Mouse (Mus musculus) cerebellum, postnatal 25 days (tissue): Measurements from ENCODE around the gene Manbal.
"Not testable (repeated sequence)": the region's sequence is repeated elsewhere in the genome, so short reads cannot be mapped to it uniquely, and the experiment has no call there.

Experiments used
- DNase-seq, 2 experiments: peaks; one replicate each; pipeline ENCODE4 v3.0.0; 2021; ENCODE audit warnings: mixed read lengths in 2 of 2

Gene Manbal

DNA sequence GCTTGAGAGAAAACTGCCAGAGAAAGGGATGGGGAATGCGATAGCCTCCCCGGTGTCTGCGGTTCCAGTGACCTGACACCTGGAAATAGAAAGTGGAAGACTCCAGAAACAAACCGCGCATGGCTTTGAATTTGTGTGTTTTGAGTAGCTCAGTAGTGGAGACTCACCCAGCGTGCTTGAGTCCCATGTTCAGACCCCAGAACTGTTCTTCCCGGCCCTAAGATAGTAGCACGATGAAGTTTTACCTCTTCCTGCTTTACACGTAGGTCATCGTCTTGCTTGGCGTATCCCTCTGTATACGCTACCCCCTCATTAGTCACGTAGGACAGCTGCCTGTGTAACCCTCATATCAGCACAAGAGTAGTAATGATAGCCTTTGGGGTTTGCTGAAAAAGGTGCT, 597 bp downstream of the Manbal start:
- DNase-seq: no peak

DNA sequence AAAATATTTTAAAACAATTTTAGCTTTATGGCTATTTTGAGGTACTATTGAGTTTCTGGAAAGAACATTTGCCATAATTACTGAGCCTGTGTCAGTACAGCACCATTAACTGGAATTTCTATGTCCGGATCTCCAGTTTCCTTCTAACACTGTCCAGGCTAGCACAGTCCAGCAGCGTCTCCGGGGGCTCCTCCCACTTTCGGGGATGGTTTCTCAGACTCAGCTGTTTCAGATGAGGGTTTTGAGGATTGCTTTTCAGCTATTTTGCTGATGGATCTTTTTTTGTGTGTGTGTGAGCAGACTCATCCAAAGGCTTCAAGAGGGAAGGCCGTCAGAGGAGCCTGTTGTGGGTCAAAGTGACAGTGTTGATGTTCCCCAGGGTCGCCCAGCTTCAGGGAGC, 4.3 kb downstream of the Manbal start:
- DNase-seq: no peak

DNA sequence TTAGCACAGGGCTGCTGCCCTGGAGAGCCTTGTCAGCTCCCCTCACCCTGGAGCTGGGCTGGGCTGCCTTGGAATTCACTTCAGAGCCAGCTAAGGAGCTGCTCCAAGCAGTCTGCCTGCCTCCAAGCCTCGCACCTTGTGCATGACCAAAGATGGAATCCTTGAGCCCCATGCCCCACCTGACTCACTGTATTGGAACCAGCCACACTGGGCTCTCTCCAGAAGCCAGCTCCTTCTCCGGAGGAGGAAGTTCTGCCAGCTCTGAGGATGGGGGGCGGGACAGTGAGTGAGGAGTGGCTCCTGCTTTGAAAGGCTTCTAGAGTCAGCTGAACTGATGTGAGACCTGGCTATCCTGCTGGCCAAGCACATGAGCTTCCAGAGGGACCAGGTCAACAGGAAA, 6.3 kb downstream of the Manbal start:
- DNase-seq: no peak

DNA sequence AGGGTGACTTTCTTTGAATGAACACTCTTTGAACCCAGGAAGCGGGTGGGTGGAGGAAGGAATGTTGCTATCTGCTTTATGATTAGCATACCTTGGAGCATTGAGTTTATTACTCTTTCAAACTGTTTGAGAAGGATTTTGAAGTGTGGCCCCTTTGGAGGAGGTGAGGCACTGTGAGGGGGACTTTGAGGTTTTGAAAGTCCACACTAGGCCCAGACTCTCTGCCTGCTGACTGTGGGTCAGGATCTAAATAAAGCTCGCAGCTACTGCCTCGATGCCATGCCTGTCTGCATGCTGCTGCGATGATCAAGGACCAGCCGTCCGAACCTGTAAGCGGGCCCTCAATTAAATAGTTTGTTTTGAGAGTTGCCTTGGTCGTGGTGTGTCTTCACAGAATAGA, 7.7 kb downstream of the Manbal start:
- no peak for DNase-seq

DNA sequence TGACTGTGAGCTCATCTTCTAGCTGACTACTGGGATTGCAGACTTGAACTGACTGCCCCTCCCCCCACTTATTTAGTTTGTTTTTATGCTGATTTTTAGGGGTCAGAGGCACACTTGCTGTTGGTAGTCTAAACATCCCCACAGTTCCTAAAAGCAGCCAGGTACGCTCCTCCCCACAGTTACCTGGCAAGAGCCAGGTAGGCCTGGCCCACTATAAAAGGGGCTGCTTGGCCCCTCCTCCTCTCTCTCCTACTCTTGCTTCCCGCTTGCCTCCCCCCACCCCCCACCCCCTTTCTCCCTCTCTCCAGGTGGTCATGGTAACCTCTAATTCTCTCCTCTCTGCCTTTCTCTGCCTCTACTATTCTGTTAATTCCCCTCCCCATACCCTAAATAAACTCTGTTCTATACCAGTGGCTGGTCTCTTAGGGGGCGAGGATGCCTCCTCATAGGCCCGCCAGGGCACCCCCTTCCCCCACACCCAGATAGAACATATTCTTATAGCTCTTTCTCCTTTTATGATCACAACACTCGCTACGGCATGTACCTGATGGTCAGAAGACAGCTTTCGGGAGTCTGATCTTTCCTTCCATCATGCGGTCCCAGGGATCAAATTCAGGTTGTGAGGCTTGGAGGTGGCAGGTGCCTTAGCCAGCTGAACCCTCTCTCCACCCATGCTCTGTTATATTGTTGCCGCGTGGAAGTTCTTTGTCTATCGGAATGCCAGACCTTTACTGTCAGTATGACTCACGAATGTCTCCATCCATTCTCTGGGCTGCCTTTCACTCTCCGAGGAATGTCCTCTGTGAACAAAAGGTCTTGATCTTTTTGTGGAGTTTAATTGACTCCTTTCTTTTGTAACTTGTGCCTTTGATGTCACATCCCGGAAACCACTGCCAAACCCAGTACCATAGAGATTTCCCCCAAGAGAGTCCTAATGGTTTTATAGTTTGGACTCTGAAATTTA, 8.7 kb downstream of the Manbal start:
- DNase-seq: no peak

DNA sequence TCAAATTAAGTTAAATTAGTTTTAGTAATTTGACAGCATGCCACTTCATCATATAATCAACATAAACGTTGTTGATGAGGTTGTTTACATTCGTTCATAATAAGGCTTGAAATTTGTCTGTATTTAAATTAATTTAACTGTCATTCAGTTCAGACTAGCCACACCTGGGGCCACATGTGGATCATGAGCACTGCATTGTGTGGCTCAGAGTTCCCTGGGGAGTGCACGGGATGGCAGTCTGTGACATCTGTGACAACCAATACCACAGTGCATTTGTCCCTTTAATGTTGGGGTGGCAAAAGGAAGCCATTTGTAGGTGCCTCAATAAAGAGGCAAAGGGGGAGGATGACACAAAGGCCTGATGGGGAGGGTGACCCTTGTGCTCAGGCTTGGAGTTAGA, 9.6 kb downstream of the Manbal start:
- no peak for DNase-seq

DNA sequence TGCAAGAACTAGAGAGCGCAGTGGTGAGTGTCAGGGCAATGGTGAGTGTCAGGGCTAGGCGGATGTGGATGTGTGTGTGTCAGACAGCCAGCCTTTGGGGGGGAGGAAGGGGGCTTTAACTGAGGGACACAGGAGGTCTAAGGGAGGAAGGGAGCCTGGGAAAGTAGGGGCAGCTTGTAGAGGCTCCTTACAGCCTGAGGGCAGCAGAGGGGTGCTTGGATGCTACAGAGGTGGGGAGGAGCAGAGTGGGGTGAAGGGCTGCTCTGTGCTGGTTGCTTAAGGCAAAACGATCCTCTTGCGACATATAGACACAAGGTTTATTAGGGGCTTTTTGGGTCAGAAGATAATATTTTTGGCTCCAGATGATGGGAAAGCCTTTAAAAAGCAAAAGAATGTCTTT, 17.4 kb downstream of the Manbal start:
- no peak for DNase-seq

DNA sequence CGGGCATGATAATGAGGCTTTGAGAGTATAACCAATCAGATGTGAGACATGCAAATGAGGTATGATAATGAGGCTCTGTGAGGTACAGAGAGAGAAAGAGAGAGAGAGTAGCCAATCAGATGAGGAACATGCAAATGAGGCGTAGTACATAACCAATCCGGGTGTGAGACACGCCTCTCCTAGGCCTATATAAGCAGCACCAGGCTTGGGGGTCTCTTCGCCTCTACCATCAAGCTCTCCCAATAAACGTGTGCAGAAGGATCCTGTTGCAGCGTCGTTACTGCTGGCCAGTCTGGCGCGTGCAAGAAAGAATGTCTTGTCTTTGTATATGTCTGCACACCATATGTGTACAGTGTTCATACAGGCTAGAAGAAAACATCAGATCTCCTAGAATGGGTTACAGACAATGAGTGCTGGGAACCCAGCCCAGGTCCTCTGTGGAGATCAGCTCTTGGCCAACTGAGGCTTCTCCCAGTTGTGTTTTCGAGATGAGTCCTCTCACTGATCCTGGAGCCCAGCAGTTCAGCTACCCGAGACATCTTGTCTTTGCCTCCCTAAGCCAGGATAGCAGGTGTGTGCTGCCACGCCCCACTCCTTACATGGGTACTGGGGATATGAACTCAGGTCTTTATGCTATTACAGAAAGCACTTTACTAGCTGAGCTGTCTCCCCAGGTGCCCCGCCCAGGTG, 21.7 kb downstream of the Manbal start:
- DNase-seq: not testable (repeated sequence)

DNA sequence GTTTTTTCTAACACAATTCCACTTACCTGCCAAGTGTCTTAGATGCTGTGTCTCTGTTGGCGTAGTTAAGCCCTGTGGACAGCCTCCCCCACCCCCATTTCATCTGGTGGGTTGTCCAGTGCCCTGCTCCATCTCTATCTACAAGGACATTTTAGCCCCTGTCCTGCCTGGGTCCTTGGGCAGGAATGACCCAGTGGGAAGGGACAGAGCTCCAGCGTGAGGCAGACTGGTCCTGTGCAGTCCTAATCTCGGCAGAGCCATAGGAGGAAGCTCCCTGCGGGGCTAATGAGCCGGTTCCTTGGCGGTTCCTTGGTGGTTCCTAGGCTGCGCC, 22.2 kb downstream of the Manbal start:
- DNase-seq: no peak

DNA sequence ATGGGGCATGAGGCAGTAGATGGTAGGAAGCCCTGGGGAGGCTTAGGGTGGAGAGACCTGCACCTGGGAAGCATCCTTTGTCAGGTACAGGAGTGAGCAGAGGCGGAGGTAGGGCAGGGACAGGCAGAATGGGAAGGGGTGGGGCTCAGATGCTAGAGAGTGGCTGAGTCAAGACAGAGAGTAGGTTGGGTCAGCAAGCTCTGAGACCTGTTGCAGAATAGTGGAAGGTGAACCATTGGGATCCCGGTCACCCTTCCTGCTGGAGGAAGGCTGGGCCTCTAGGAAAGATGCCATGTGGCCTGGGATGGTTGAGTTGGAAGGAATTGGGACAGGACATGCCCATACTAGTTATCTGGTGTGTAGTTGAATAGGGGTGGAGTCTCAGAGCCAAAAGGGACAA, 24.9 kb downstream of the Manbal start:
- DNase-seq: no peak

DNA sequence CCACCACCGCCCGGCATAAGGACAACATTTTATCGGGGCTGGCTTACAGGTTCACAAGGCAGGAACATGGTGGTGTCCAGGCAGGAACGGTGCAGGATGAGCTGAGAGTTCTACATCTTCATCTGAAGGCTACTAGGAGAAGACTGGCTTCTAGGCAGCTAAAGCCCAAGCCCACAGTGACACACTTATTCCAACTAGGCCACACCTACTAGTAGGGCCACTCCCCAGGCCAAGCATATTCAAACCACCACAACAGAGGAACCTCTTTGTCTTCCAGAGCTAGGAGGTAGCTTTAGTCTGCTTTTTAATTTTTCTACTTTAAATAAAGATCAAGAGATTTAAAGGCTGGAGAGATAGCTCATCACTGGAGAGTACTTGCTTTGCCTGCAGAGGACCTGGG, 26.2 kb downstream of the Manbal start:
- no peak for DNase-seq

DNA sequence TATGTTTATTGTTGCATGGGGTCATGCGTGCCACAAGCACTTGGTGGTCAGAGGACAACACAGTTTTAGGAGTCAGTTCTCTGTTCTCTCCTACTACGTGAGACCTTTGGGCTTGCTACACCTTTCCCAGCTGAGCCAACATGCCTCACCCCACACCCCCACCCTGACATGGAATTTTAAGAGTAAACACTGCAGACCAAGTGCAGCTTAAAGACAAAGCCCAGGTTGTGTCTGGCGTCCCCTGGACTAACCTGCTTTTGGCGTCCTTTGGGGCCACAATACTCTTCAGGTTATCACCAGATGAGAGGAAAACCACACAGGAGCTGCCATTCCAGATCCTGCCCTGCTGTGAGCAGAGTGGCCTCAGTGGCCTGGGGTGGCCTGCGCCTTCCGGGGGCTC, 27.5 kb downstream of the Manbal start:
- no peak for DNase-seq

DNA sequence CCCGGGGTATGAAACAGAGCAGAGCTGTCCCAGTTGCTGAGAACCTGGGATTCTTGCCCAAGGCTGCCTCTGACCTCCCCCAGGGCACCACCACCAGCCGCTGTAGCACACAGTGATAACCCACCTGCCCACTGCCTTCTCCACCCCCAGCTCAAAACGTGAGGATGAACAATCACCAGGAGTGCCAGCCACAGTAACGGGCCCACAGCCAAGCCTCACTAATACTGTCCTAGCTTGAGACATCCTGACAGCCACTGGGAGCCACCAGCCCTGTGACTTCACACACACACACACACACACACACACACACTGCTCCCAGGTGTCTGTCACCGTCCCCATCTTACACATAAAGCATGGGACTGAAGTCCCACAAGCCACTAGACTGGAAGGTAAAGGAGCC, 28.0 kb downstream of the Manbal start:
- DNase-seq: peak; percentile 30 to 60

DNA sequence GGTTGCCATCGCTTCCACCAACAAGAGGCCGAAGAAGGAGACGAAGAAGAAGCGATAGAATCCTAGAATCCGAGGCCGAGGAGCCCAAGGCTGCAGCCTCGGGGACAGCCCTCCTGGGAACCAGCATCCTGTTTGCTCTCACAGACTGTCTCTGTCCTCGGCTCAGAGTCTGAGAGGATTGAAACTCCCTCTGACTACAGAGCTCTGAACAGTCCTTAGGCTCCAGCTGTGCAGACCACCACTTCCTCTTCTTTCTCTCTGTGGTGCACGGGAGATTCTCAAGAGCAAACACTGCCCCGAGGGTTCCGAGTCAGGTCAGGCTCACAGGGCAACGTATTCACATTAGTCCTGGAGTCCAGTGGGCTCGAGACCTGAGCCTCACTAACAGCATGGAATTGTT, 28.6 kb downstream of the Manbal start:
- no peak for DNase-seq

DNA sequence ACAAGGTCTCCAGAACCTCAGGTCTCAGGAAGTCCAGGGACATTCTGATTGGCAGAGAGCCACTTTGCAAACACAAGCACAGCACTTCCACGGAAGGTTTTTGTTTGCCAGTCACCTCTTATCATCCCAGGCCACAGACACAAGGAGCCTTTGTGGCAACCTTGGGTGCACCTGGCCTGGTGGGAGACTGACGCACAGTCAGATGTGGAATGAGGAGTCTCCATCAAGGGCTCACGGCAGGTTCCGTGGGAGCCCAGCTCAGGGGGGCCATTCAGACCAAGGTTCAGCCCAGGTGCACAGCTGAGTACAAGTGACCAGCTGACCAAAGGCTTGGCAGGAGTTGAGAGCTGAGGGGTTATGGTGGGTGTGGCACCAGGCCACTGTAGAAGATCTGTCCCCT, 30.0 kb downstream of the Manbal start:
- no peak for DNase-seq

DNA sequence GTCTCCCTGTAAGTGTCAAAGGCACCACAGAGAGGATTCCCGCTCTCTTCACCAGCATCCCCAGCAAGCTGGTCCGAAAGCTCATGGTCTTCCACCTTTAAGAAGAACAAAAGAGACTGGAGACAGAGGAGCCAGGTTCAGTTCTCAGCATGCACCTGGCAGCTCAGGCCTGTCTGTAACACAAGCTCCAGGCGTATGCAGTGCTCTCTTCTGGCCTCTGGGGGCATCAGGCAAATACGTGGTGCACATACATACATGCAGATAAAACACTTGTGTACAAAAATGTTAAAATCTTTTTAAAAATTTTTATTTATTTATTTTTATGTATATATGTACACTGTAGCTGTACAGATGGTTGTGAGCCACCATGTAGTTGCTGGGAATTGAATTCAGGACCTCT, 31.1 kb downstream of the Manbal start:
- no peak for DNase-seq

DNA sequence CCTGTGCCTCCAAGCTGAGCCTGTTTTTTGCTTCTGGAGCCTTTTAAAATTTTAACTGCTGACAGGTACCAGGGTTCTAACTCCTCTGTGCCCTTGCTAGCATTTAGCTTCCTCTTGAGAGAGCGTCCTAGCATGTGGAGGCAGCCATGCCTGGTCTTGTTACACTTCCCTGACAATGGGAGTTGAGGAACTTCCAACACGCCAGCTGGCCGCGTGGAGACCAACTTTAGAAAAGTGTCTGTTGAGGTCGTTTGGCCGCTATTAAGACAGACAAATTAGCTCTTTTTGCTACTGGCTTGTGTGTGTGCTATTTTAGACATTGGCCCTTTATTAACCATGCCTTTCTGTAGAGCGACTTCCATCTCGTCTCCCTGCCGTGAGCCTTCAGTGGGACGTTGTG, 32.4 kb downstream of the Manbal start:
- no peak for DNase-seq

DNA sequence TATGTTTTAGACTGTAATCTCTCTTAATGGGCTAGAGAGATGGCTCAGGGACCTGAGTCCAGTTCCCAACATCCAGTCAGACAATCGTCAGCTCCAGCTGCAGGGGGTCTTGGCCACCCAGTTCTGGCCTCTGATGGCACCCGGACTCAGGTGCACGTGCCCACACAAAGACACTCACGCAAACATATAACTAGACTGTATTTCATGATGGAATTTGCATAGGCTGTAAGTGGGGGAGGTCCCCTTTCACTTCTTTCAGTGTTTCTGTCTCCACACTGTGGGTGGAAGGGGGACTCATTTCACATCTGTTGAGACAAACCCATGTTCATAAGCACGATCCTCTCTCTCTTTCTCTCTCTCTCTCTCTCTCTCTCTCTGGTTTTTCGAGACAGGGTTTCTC, 33.1 kb downstream of the Manbal start:
- DNase-seq: no peak

DNA sequence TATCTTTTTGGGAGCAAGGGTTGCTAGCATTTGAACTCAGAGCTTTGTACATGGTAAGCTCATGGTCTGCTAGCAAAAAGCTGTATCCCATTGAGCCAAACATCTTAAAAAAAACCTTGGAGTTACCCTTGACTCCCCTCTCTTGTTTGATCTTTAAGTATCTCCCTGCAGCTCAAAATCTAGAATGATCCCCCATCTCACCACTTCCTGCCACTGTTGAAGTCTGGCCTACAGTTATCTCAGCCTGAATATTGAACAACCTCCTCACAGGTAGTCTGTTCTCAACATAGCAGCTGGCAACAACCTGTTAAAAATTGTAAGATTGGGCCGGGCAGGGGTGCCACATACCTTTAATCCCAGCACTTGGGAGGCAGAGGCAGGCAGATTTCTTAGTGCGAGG, 33.9 kb downstream of the Manbal start:
- no peak for DNase-seq

DNA sequence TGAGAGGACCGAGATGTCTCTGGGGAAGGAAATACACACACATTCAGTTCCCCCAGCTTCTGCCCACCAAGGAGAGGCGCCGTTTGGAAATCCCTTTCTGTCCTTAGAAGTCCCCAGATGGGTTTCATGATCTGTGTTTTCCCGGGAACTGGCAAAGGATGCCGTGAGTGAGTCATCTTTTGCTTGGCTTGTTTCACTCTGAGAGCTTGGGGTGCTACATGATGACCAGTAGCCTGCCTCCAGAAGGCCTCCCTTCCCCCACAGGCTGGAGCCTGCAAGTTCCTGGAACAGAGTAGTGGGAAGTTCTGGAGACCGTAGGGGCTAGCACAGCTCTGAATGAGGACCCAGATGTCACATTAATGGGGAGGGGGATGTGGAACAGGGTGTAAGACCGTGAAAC, 40.2 kb downstream of the Manbal start:
- DNase-seq: peak; percentile 43 to 71

DNA sequence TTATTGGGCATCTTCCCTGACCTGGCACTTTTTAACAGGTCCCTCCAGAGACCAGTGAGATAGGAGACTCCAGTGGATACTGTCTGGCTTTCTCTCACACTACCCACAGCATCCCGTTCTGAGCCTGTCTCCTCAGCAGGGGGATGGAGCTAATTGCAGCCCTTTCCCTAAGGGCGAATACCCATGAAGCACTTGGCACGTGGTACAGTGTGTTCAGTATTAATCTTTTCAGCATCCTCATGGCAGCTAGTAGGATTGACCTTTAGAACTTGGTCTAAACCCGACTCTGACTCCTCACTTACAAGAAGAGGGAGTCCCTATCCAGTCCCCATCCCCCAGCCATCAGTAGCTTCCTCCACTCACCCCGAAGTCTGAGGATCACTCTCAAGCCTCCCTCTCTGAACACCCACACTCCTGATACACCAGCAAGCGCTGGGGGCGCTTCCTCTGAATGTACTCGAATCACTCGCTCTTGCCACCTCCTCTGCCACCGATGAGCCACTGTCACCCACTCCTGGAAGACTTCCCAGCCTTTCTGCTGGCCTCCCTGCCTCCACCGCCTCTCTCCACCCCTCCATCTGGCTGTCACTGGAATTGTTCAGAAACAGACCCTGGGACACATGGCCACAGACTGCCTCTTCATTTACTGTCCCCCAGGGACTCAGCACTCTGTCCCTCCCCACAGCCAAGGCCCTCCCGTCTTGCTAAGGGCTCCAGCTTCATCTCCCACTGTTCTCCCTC, 42.6 kb downstream of the Manbal start:
- no peak for DNase-seq

DNA sequence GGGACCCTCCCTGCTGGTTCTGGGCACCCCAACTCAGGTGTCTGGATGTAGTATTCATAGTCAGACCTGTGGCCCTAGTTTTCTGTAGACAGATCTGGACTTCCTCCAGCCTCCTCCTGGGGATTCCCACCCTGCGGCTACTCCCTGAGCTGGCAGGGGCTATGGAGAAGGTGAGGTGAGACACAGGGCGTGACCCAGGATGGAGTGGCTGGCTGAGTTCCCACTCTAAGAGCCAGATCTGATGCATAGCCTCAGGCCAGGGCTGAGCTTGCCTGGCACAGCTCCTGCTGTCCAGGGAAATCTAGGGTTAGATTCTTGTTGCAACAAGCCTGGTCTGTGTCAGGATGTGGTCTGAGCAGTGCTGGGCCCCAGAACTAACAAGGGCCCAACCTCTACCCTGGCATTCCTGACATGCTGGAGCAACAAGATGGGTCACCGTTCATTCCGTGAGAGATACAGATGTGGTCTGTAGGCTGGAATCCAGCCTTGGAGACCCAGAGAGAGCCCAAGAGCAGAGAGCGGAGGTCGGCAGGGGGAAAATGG, 43.8 kb downstream of the Manbal start:
- no peak for DNase-seq

DNA sequence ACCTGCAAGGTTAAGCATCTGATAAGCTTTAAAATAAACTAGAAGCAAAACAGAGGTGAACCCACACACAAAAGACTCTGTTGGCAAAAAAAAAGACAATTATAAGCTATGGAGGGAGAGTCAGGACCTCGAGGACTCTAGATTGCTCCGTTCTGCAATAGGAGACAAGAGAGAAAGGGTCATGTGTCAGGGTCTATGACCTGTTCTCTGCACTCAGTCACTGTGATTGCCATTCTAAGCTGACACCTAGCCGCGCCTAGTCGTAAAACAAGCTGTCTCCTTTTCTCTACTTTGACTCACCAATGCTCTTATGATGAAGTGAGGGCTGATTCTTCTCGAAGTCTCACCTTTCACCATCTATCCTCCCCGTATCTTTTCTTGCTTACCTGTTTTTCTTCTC, 45.1 kb downstream of the Manbal start:
- DNase-seq: no peak

DNA sequence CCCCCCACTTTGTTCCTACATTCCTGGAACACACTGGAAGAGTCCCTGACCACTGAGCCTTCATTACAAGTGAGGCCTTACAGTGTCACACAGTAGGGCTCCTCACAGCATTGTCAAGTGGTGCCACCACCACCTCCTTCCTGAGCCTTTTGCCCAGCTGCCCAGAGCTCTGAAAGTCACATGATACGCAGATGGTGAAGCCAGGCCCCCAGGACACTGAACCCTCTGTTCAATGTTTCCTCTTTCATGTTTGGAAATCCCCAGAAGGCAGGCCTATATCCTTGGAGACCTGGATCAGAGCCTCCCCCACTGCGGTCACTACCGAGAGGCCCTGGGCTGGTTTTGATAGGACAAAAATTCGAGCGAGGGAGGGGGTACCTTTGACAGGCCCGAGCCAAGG, 49.8 kb downstream of the Manbal start:
- no peak for DNase-seq
